Mouse (Mus musculus) liver, postnatal 0 days (tissue): ENCODE data around the gene Ugt1a6a.

Source experiments
- CTCF ChIP-seq: sonication (generic); IDR thresholded peaks from 2 replicates; pipeline ENCODE4 v1.5.1; 2016; ENCODE audit warnings: antibody characterized with exemption, low read depth
- EP300 ChIP-seq: IDR thresholded peaks from 2 replicates; pipeline ENCODE4 v1.6.1; 2016; ENCODE audit warnings: antibody characterized with exemption, low read depth, mild to moderate bottlenecking

- TF ChIP-seq EP300 (no peak), CTCF (no peak)
Measured at GRCm38 (mm10) chr1:88205294-88205922, 70.8 kb downstream of the Ugt1a6a start, which contains the start of gene Dnajb3.
